Mouse (Mus musculus) stomach, postnatal 0 days (tissue): ENCODE data around the gene Rcc1.

Experiments
- CTCF ChIP-seq: IDR thresholded peaks from 2 replicates; pipeline ENCODE4 v1.5.1; 2016; ENCODE audit warnings: antibody characterized with exemption, low read depth, mild to moderate bottlenecking, moderate library complexity
- EP300 ChIP-seq: optimal IDR thresholded peaks from 2 replicates; pipeline ENCODE3; 2016; ENCODE audit warnings: antibody characterized with exemption

DNA sequence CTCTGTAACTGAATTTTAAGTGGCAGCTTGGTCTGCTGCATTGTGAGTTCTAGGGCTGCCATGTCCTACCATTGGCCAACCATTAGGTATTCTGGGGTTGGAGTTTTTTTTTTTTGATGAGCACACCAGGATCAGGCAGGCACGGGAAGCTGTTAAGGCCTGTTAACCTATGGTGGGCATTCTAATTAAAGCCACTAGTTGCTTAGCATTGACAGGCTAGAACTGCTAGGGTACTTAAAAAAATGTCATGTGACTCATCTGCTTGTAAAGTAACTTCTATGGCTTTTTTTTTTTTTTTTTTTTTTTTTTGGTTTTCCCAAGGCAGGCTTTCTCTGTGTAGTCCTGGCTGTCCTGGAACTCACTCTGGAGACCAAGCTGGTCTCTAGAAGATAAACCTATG lies 42.2 kb downstream of the Rcc1 start:
- TF ChIP-seq EP300 (no peak), CTCF (no peak)
